Mouse (Mus musculus) left cerebral cortex, adult 18-20 months (tissue): Measurements from ENCODE around the gene Ghitm. TPM values are rescaled to one million over a fixed set of nuclear protein-coding genes. Genes with fewer than 3 reads are reported as not detected.
"Not testable (repeated sequence)": the region's sequence is repeated elsewhere in the genome, so short reads cannot be mapped to it uniquely, and the experiment has no call there.

Experiments used
- DNase-seq, 2 experiments: peaks; one replicate each; pipeline ENCODE4 v3.0.0; 2021 to 2022; ENCODE audit warnings: low spot score in 2 of 2, mixed read lengths in 1 of 2
- long read RNA-seq, 2 experiments: library from polyadenylated mRNA; stranded (forward); transcript quantifications; one replicate each; pipeline ENCODE4 v2.0.0; 2021
- total RNA-seq, 2 experiments: library from RNA; stranded (reverse); gene quantifications; 2 replicates each; pipeline ENCODE4 v1.2.3; 2021

Gene Ghitm
- 100 to 1,000 TPM; 446 to 487 TPM for total RNA-seq
- long read RNA-seq, experiment 1, transcript Ghitm-202 (9 exons, 3,188 nt), result major isoform, 604 of 833 reads
- long read RNA-seq, experiment 1, transcript Ghitm-201 (9 exons, 2,573 nt), result minor isoform, 64 of 833 reads
- long read RNA-seq, experiment 1, partial matches to known transcripts, result 107 of 833 reads
- long read RNA-seq, experiment 1, other reads (novel, unspliced or antisense), result 58 of 833 reads
- long read RNA-seq, experiment 2, transcript Ghitm-202 (9 exons, 3,188 nt), result major isoform, 487 of 647 reads
- long read RNA-seq, experiment 2, transcript Ghitm-201 (9 exons, 2,573 nt), result minor isoform, 37 of 647 reads
- long read RNA-seq, experiment 2, partial matches to known transcripts, result 70 of 647 reads
- long read RNA-seq, experiment 2, other reads (novel, unspliced or antisense), result 52 of 647 reads

GRCm38 (mm10) chr14:37135127-37135593, at the start of gene Ghitm:
Gene Ghitm (minus strand): TSS chr14:37135272.
- peak; percentile 97 to 99 for DNase-seq

- no peak for DNase-seq
These were observed 49.8 kb upstream of the Ghitm start for GRCm38 (mm10) chr14:37184871-37185270.

GRCm38 (mm10) chr14:37174484-37174883, 39.4 kb upstream of the Ghitm start:
- no peak for DNase-seq

- peak; percentile 6 to 16 for DNase-seq
These were observed 30.3 kb upstream of the Ghitm start for GRCm38 (mm10) chr14:37165266-37165926.

- no peak for DNase-seq
These were observed 29.4 kb upstream of the Ghitm start for GRCm38 (mm10) chr14:37164392-37165032.

DNA sequence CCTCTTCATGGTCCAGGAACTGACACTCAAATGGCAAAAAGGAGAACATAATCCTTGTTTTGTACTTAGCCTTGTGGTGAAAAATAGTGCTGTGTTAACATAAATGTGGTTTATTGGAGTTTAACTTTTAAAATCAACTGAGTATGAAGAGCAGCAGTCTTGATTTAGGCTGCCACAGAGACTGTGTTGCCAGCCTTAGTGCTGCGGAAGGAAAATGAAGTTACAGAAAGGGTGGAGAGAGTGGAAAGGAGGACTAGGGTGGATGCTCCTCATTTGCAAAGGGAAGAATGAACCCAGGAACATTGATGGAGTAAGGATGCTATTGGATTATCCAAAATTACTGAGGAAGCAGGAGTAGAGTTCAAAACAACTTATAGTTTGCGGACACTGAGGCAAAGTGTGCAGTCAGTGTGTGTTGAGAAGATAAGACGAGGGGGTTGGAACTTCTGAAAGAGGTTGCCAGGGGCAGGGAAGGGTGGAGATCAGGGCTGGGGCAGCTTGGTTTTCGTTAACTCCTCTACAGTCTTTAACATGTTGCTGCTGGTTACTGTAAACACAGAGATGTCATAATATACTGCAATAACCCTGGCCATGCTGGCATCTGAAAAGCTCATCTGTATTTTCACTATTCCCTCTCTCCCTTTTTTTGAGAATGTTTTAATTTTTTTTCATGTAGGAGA, 28.3 kb upstream of the Ghitm start:
- DNase-seq, result no peak

- no peak for DNase-seq
These were observed 19.3 kb upstream of the Ghitm start for GRCm38 (mm10) chr14:37154391-37154790.

DNA sequence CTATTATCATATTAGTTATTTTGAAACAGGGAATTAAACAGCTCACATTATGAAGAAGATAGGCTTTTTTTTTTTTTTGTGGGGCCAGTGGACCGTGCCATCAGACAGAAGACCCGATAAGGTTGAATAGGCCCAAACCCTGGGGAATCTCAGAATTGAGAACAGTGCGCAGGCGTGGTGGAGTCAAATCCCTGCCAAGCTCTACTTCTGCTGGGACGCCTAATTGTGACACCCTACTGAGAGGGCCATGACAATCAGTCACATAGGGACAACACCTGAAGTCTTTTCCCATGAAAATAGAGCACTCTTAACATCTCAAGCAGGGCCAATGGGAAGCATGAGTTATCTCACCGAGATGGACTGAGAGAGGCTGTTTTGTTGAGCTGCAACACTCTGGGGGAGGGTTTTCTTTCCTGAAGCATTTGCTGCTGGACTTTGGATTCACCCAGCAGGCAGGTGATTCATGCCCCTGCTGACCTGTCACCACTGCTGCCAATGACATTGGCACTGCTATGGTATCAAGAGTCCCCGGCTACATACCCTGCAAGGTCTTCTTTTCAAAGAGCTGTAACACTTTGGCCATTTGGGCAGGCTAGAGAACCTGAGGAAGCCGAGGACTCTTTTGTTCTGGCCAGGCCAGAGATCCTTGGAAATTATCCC, 4.1 kb upstream of the Ghitm start:
- no peak for DNase-seq

DNA sequence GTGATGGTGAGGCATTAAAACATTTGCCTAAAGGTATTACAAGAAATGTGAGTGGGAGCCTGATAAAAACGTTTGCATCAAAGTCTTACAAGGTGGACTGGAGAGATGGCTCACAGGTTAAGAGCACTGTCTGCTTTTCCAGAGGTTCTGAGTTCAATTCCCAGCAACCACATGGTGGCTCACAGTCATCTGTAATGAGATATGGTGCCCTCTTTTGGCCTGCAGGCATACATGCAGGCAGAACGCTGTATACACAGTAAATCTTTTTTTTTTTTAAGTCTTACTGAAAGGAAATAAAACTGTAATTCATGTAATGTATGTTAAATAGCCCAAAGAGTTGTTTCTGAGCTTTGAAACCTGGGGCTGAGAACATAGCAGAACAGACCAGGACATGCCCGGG, 2.5 kb upstream of the Ghitm start:
- not testable (repeated sequence) for DNase-seq

DNA sequence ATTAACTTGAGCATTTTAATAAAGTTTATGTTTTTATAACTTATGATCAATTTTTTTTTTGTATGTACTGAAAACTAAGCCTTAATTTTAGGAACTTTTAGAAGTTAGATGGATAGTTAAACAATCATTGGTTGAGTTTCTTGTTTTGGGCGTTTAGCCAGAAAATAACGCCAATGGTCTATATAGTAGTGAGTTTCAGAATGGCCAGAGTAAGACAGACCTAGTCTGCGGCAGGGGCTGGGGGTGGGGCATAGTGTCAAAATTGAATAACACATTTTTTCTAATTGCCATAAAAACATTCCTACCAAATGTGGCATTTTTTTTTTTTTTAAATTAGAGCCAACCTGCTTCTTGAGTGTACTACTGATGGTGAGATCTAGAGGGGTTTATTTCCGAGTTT, 1.0 kb upstream of the Ghitm start:
- DNase-seq, result no peak

- DNase-seq, result no peak
These were observed 599 bp upstream of the Ghitm start for GRCm38 (mm10) chr14:37135671-37136070.

DNA sequence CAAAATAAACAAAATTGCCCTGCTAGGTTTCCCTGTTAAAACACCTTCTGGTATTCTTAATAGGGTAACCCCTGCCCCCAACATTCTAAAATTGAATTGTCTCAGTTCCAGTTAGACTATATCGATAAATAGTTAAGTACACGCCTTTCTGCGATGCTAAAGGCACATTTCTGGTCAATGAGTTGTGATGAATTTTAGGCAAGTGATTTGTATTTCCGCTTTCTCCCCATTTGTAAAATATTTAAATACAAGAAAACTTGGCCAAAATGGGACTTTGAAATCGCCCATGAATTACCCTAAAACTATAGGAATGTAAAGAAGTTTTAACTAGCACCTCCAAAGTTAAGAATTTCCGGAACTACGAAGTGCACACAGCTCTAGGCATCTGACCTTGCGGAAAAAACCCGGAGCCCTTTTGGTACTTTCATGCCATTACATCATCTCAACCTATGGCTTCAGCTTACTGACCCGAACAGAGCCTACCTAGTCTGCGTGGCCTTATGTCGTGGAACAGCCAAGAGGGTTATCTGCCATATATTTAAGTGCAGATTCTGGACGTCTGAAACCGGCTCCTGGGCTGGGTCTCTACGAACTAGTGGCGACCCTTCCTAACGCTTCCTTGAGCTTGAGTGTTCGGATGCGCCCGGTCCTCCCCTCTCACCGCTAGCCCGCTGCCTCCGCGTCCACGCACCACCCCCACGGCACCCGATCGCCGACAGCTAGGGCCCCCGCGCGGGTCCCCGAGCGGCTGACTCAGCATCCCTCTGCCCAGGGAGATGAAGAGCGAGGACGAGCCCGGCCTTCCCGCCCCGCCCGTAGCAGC, 557 bp downstream of the Ghitm start:
- DNase-seq, result no peak

GRCm38 (mm10) chr14:37127652-37128051, 7.4 kb downstream of the Ghitm start:
- DNase-seq, result peak; percentile 52 to 63

DNA sequence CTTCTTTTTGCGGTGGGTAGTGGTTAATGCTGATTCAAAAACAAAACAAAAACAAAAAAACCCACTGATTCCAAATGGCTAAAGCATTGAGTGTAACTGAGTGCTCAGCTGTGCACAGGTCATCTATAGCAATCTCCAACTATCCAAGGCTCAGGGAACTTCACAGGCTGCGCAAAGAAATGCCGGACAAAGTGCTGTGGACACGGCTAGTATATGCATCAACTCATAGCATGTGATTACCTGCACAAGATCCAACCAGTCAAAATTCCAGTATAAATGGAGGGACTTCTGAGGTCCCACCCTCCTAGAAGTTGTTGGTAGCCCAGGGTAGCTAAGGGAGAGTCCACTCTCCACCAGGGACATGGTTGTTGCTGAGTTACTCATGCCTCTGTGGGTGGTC, 15.8 kb downstream of the Ghitm start:
- DNase-seq, result no peak

- no peak for DNase-seq
These were observed 21.1 kb downstream of the Ghitm start, which contains the start of gene 2610528A11Rik for GRCm38 (mm10) chr14:37113922-37114321. Gene 2610528A11Rik (minus strand): TSS chr14:37114022.

DNA sequence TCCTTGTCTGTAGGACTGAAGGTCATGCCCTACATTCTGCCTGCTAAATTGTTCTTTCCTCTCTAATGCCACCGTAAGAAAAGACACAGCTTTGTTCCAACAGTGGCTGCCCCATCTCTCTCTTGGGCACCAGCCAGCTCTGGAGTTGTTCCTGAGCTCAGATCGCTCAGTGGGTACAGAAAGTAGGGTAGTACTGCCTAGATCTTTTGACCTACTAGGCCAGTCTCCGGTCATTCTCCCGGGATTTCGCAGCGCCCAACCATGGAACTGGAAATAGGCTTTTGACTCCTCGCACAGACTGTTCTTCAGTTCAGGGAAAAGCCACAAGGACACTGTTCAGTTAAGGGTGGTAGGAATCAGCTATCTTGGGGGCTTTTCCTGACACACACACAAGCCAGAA, 22.1 kb downstream of the Ghitm start:
- no peak for DNase-seq

GRCm38 (mm10) chr14:37111371-37111770, 23.7 kb downstream of the Ghitm start:
- DNase-seq, result no peak

DNA sequence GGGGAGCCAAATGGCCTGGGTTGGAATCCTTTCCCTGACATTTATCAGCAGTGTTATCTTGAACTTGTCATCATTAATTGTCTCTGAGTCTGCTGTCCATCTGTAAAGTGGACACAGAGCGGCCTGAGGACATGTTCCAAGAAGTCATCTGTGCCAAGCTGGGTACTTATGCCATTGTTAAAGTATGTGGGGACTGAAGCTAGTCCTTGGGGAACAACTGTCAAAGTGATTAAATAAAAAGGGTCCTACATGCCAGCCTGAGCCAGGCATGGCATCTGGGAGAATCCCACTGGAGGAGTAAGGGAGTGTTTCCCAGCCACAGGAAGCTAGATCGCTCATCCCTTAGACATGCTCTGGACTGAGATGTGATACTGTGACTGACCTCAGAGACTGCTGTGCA, 24.6 kb downstream of the Ghitm start:
- DNase-seq, result no peak

GRCm38 (mm10) chr14:37109975-37110374, 25.1 kb downstream of the Ghitm start:
- no peak for DNase-seq

- DNase-seq, result no peak
These were observed 25.6 kb downstream of the Ghitm start for GRCm38 (mm10) chr14:37109460-37109859.
